Mouse (Mus musculus): ENCODE data around the gene Clic4. TPM values are rescaled to one million over a fixed set of nuclear protein-coding genes. Genes with fewer than 3 reads are reported as not detected.

Clic4 gene
- polyA plus RNA-seq, 1 experiment from 2014 or later = 74.1 TPM

- Histone ChIP-seq H3K27me3 (replicated peaks; ENCODE audit: control insufficient read depth, insufficient read depth, low read length) (peaks cover 15% of the 10 kb centered on the region; the same call in 1 of the 2 replicates), H3K4me1 (ENCODE audit: control insufficient read depth, insufficient read depth, low read length) (peaks cover 7% of the 10 kb centered on the region), H3K36me3 (ENCODE audit: control insufficient read depth, insufficient read depth, low read length) (no peaks in the 10 kb centered on the region), H3K27ac (ENCODE audit: low read depth, low read length) (no peak overlapping the region), H3K9ac (ENCODE audit: low read length) (no peak overlapping the region), H3K4me3 (ENCODE audit: low read depth, low read length) (no peak overlapping the region), H3K4me2 (ENCODE audit: low read length) (no peak overlapping the region), H3K9me3 (replicated peaks; ENCODE audit: control insufficient read depth, low read length) (no peaks in the 10 kb centered on the region)
- DNase-seq (ENCODE audit: low spot score) (no peak), ATAC-seq (no peak)
- WGBS = 14% methylated on average over 5 of the region's 5 CpGs
Observed at GRCm38 (mm10) chr4:135205254-135205653, 67.4 kb downstream of the Clic4 start.

- no peaks in the 10 kb centered on the region for H3K9me3 ChIP-seq (replicated peaks; ENCODE audit: control insufficient read depth, low read length)
- DNase-seq (ENCODE audit: low spot score) (no peak), ATAC-seq (no peak)
- H3K4me3 ChIP-seq (ENCODE audit: low read depth, low read length) = no peak overlapping the region
- peaks cover 7% of the 10 kb centered on the region for H3K4me1 ChIP-seq (ENCODE audit: control insufficient read depth, insufficient read depth, low read length)
- no peak overlapping the region for H3K27ac ChIP-seq (ENCODE audit: low read depth, low read length)
- 52% methylated on average over 5 of the region's 5 CpGs for WGBS
- H3K9ac ChIP-seq (ENCODE audit: low read length) = no peak overlapping the region
- H3K27me3 ChIP-seq (replicated peaks; ENCODE audit: control insufficient read depth, insufficient read depth, low read length) = peaks cover 15% of the 10 kb centered on the region; the same call in 1 of the 2 replicates
- H3K36me3 ChIP-seq (ENCODE audit: control insufficient read depth, insufficient read depth, low read length) = no peaks in the 10 kb centered on the region
- no peak overlapping the region for H3K4me2 ChIP-seq (ENCODE audit: low read length)
Observed at GRCm38 (mm10) chr4:135204666-135205065, 67.9 kb downstream of the Clic4 start.

GRCm38 (mm10) chr4:135203806-135204560 lies 68.6 kb downstream of the Clic4 start:
- DNase-seq (ENCODE audit: low spot score) (no peak), ATAC-seq (no peak)
- Histone ChIP-seq H3K27me3 (replicated peaks; ENCODE audit: control insufficient read depth, insufficient read depth, low read length) (peaks cover 15% of the 10 kb centered on the region; the same call in 1 of the 2 replicates), H3K9me3 (replicated peaks; ENCODE audit: control insufficient read depth, low read length) (no peaks in the 10 kb centered on the region), H3K4me1 (ENCODE audit: control insufficient read depth, insufficient read depth, low read length) (peaks cover 7% of the 10 kb centered on the region), H3K4me3 (ENCODE audit: low read depth, low read length) (no peak overlapping the region), H3K9ac (ENCODE audit: low read length) (no peak overlapping the region), H3K4me2 (ENCODE audit: low read length) (peak overlapping the region; percentile 37), H3K27ac (ENCODE audit: low read depth, low read length) (no peak overlapping the region), H3K36me3 (ENCODE audit: control insufficient read depth, insufficient read depth, low read length) (no peaks in the 10 kb centered on the region)
- WGBS = 23% methylated on average over 17 of the region's 17 CpGs

GRCm38 (mm10) chr4:135203279-135203678 lies 69.3 kb downstream of the Clic4 start:
- H3K4me3 ChIP-seq (ENCODE audit: low read depth, low read length) = no peak overlapping the region
- no peaks in the 10 kb centered on the region for H3K9me3 ChIP-seq (replicated peaks; ENCODE audit: control insufficient read depth, low read length)
- ATAC-seq (no peak), DNase-seq (ENCODE audit: low spot score) (no peak)
- H3K4me2 ChIP-seq (ENCODE audit: low read length) = peak overlapping the region; percentile 37
- 20% methylated on average over 14 of the region's 14 CpGs for WGBS
- H3K27me3 ChIP-seq (replicated peaks; ENCODE audit: control insufficient read depth, insufficient read depth, low read length) = peaks cover 15% of the 10 kb centered on the region; the same call in 1 of the 2 replicates
- no peaks in the 10 kb centered on the region for H3K36me3 ChIP-seq (ENCODE audit: control insufficient read depth, insufficient read depth, low read length)
- no peak overlapping the region for H3K9ac ChIP-seq (ENCODE audit: low read length)
- H3K4me1 ChIP-seq (ENCODE audit: control insufficient read depth, insufficient read depth, low read length) = peaks cover 7% of the 10 kb centered on the region
- H3K27ac ChIP-seq (ENCODE audit: low read depth, low read length) = no peak overlapping the region

GRCm38 (mm10) chr4:135201771-135202170 lies 70.8 kb downstream of the Clic4 start:
- Histone ChIP-seq H3K9ac (ENCODE audit: low read length) (no peak overlapping the region), H3K4me1 (ENCODE audit: control insufficient read depth, insufficient read depth, low read length) (peaks cover 7% of the 10 kb centered on the region), H3K4me3 (ENCODE audit: low read depth, low read length) (no peak overlapping the region), H3K36me3 (ENCODE audit: control insufficient read depth, insufficient read depth, low read length) (no peaks in the 10 kb centered on the region), H3K27me3 (replicated peaks; ENCODE audit: control insufficient read depth, insufficient read depth, low read length) (peaks cover 11% of the 10 kb centered on the region; the same call in 1 of the 2 replicates), H3K9me3 (replicated peaks; ENCODE audit: control insufficient read depth, low read length) (no peaks in the 10 kb centered on the region), H3K27ac (ENCODE audit: low read depth, low read length) (no peak overlapping the region), H3K4me2 (ENCODE audit: low read length) (no peak overlapping the region)
- DNase-seq (ENCODE audit: low spot score) (no peak), ATAC-seq (no peak)
- WGBS = 82% methylated on average over 16 of the region's 16 CpGs

- DNase-seq (ENCODE audit: low spot score) = no peak
- H3K36me3 ChIP-seq (ENCODE audit: control insufficient read depth, insufficient read depth, low read length) = no peaks in the 10 kb centered on the region
- WGBS = 81% methylated on average over 8 of the region's 8 CpGs
- H3K27me3 ChIP-seq (replicated peaks; ENCODE audit: control insufficient read depth, insufficient read depth, low read length) = no peaks in the 10 kb centered on the region
- H3K4me1 ChIP-seq (ENCODE audit: control insufficient read depth, insufficient read depth, low read length) = no peaks in the 10 kb centered on the region
- H3K4me2 ChIP-seq (ENCODE audit: low read length) = no peak overlapping the region
- no peak overlapping the region for H3K27ac ChIP-seq (ENCODE audit: low read depth, low read length)
- no peak for ATAC-seq
- no peak overlapping the region for H3K9ac ChIP-seq (ENCODE audit: low read length)
- H3K9me3 ChIP-seq (replicated peaks; ENCODE audit: control insufficient read depth, low read length) = no peaks in the 10 kb centered on the region
- H3K4me3 ChIP-seq (ENCODE audit: low read depth, low read length) = no peak overlapping the region
Observed at GRCm38 (mm10) chr4:135197857-135198256, 74.8 kb downstream of the Clic4 start.

- no peaks in the 10 kb centered on the region for H3K9me3 ChIP-seq (replicated peaks; ENCODE audit: control insufficient read depth, low read length)
- H3K4me3 ChIP-seq (ENCODE audit: low read depth, low read length) = no peak overlapping the region
- H3K27ac ChIP-seq (ENCODE audit: low read depth, low read length) = no peak overlapping the region
- H3K4me2 ChIP-seq (ENCODE audit: low read length) = no peak overlapping the region
- DNase-seq (ENCODE audit: low spot score) (no peak), ATAC-seq (no peak)
- no peak overlapping the region for H3K9ac ChIP-seq (ENCODE audit: low read length)
- 90% methylated on average over 5 of the region's 5 CpGs for WGBS
- H3K27me3 ChIP-seq (replicated peaks; ENCODE audit: control insufficient read depth, insufficient read depth, low read length) = no peaks in the 10 kb centered on the region
- no peaks in the 10 kb centered on the region for H3K4me1 ChIP-seq (ENCODE audit: control insufficient read depth, insufficient read depth, low read length)
- H3K36me3 ChIP-seq (ENCODE audit: control insufficient read depth, insufficient read depth, low read length) = no peaks in the 10 kb centered on the region
Observed at GRCm38 (mm10) chr4:135192841-135193240, 79.8 kb downstream of the Clic4 start.

GRCm38 (mm10) chr4:135191604-135192003 lies 81.0 kb downstream of the Clic4 start:
- H3K9ac ChIP-seq (ENCODE audit: low read length) = no peak overlapping the region
- ATAC-seq = no peak
- no peak overlapping the region for H3K27ac ChIP-seq (ENCODE audit: low read depth, low read length)

GRCm38 (mm10) chr4:135191185-135191584 lies 81.4 kb downstream of the Clic4 start:
- no peak overlapping the region for H3K9ac ChIP-seq (ENCODE audit: low read length)
- no peak for DNase-seq (ENCODE audit: low spot score)
- H3K9me3 ChIP-seq (replicated peaks; ENCODE audit: control insufficient read depth, low read length) = no peaks in the 10 kb centered on the region
- no peak for ATAC-seq
- no peaks in the 10 kb centered on the region for H3K36me3 ChIP-seq (ENCODE audit: control insufficient read depth, insufficient read depth, low read length)
- H3K27ac ChIP-seq (ENCODE audit: low read depth, low read length) = no peak overlapping the region
- no peak overlapping the region for H3K4me2 ChIP-seq (ENCODE audit: low read length)
- 46% methylated on average over 1 of the region's 1 CpGs for WGBS
- no peak overlapping the region for H3K4me3 ChIP-seq (ENCODE audit: low read depth, low read length)
- no peaks in the 10 kb centered on the region for H3K4me1 ChIP-seq (ENCODE audit: control insufficient read depth, insufficient read depth, low read length)
- no peaks in the 10 kb centered on the region for H3K27me3 ChIP-seq (replicated peaks; ENCODE audit: control insufficient read depth, insufficient read depth, low read length)

More at GRCm38 (mm10) chr4:135191604-135192003, 81.0 kb downstream of the Clic4 start:
- Histone ChIP-seq H3K4me3 (ENCODE audit: low read depth, low read length) (no peak overlapping the region), H3K4me2 (ENCODE audit: low read length) (no peak overlapping the region), H3K9me3 (replicated peaks; ENCODE audit: control insufficient read depth, low read length) (no peaks in the 10 kb centered on the region), H3K36me3 (ENCODE audit: control insufficient read depth, insufficient read depth, low read length) (no peaks in the 10 kb centered on the region), H3K27me3 (replicated peaks; ENCODE audit: control insufficient read depth, insufficient read depth, low read length) (no peaks in the 10 kb centered on the region), H3K4me1 (ENCODE audit: control insufficient read depth, insufficient read depth, low read length) (no peaks in the 10 kb centered on the region)
- 78% methylated on average over 11 of the region's 11 CpGs for WGBS
- DNase-seq (ENCODE audit: low spot score) = no peak

Data from forebrain, embryonic 14.5 days (tissue).